Mouse (Mus musculus): ENCODE data around the gene S100a1. TPM values are rescaled to one million over a fixed set of nuclear protein-coding genes. Genes with fewer than 3 reads are reported as not detected.

Gene S100a1
- polyA plus RNA-seq, 1 experiment from 2014 or later = 6.9 TPM

- no peak for ATAC-seq
- Histone ChIP-seq H3K4me2 (replicated peaks) (peak overlapping the region; percentile 77), H3K4me1 (replicated peaks) (peaks cover 31% of the 10 kb centered on the region), H3K27me3 (peaks cover 22% of the 10 kb centered on the region), H3K9me3 (no peaks in the 10 kb centered on the region), H3K27ac (peak overlapping the region; percentile 96), H3K36me3 (peaks cover 38% of the 10 kb centered on the region), H3K4me3 (replicated peaks) (peak overlapping the region; percentile 86), H3K9ac (replicated peaks) (peak overlapping the region; percentile 98)
- 4% methylated on average over 20 of the region's 20 CpGs for WGBS
Observed at GRCm38 (mm10) chr3:90508287-90508949, 5.8 kb downstream of the S100a1 start.

DNA sequence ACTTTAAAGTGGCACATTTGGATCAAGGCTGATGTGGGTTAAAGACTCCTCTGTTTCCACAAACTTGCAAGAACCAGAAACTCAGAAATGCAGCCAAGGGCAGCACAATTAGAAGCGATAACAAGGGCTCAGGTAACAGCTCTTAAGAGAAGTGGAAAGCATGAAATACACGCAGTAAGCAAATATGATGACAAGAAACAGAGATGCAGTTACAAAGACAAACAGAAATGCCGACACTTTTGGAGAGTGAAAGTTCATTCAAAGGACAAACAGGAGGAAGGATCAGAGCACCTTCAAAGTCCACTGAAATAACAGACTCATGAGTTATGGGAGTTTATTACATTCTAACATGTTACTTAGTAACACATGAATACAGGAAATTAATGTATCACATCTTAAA, 7.8 kb downstream of the S100a1 start:
- Histone ChIP-seq H3K27ac (no peak overlapping the region), H3K4me1 (replicated peaks) (peaks cover 36% of the 10 kb centered on the region), H3K4me2 (replicated peaks) (no peak overlapping the region), H3K27me3 (peaks cover 4% of the 10 kb centered on the region; the same call in 1 of the 2 replicates), H3K9me3 (no peaks in the 10 kb centered on the region), H3K36me3 (peaks cover 58% of the 10 kb centered on the region), H3K9ac (replicated peaks) (no peak overlapping the region), H3K4me3 (replicated peaks) (no peak overlapping the region)
- no peak for ATAC-seq
- WGBS = 94% methylated on average over 3 of the region's 3 CpGs

DNA sequence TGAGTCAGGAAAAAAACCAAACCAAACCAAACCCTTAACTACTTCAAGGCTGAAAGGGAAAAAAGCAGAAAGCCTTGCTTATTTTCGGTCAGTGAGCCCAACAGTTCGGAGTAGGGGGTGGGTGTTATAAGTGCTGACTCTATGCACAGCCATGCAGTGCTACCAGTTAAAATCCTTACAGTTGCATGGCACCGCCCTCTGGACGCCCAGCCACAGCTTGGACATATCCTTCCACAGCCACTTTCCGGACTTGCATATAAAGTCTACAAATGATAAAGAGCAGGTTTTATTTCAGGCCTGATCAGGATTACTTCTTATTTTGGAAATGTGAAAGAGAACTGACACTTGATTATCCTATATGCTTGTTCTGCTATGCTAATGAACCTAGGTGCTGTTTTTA, 9.0 kb downstream of the S100a1 start:
- peaks cover 36% of the 10 kb centered on the region for H3K4me1 ChIP-seq (replicated peaks)
- no peak overlapping the region for H3K4me2 ChIP-seq (replicated peaks)
- ATAC-seq = no peak
- H3K4me3 ChIP-seq (replicated peaks) = no peak overlapping the region
- H3K27me3 ChIP-seq = no peaks in the 10 kb centered on the region
- peaks cover 65% of the 10 kb centered on the region for H3K36me3 ChIP-seq
- H3K9ac ChIP-seq (replicated peaks) = no peak overlapping the region
- WGBS = 94% methylated on average over 5 of the region's 5 CpGs
- no peak overlapping the region for H3K27ac ChIP-seq
- no peaks in the 10 kb centered on the region for H3K9me3 ChIP-seq

DNA sequence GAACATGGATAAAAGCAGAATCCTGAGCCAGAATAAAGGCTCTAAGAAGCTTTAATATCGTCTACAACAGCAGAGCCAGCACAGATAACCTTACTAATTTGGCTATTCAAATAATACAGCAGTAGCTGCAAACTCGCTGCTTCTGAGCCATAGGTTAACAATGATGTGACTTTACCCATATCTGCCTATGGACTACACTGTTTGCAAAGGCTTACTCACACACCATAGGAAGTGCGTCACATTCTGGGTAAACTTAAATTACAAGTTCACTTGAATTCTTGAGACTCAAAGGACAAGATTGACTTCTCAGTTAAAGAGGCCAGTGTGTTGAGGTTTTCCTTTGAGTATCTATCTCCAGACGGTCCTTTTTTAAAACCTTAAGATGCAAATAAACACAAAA, 10.7 kb downstream of the S100a1 start:
- 71% methylated on average over 4 of the region's 4 CpGs for WGBS
- Histone ChIP-seq H3K36me3 (peaks cover 82% of the 10 kb centered on the region), H3K27ac (no peak overlapping the region), H3K4me3 (replicated peaks) (no peak overlapping the region), H3K9me3 (no peaks in the 10 kb centered on the region), H3K27me3 (no peaks in the 10 kb centered on the region), H3K4me2 (replicated peaks) (no peak overlapping the region), H3K9ac (replicated peaks) (no peak overlapping the region), H3K4me1 (replicated peaks) (peaks cover 36% of the 10 kb centered on the region)
- ATAC-seq = no peak

DNA sequence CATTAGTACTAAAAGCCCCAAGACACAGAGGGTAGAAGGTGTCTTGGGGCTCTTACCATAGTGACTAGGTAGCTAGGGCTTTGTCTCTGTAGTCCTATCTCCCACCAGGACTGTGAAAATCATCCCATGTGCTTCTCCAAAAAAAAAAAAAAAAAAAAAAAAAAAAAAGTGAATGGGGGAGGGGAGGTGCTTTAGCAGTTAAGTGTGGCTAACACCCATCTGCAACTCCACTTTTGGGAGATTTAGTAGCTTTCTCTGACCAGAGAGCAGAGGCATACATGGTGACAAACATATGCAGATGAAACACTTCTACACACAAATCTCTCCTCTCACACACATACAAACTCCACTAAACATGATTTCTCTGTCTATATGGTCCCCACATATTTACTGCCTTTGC, 16.6 kb downstream of the S100a1 start:
- Histone ChIP-seq H3K9ac (replicated peaks) (no peak overlapping the region), H3K27ac (no peak overlapping the region), H3K4me3 (replicated peaks) (no peak overlapping the region), H3K4me2 (replicated peaks) (no peak overlapping the region), H3K4me1 (replicated peaks) (no peaks in the 10 kb centered on the region), H3K36me3 (peaks cover 64% of the 10 kb centered on the region), H3K9me3 (no peaks in the 10 kb centered on the region), H3K27me3 (no peaks in the 10 kb centered on the region)
- ATAC-seq = no peak

GRCm38 (mm10) chr3:90495850-90496525, 18.2 kb downstream of the S100a1 start:
- H3K27ac ChIP-seq = no peak overlapping the region
- no peak for ATAC-seq
- no peak overlapping the region for H3K4me2 ChIP-seq (replicated peaks)
- H3K9me3 ChIP-seq = no peaks in the 10 kb centered on the region
- H3K4me3 ChIP-seq (replicated peaks) = no peak overlapping the region
- 96% methylated on average over 7 of the region's 7 CpGs for WGBS
- no peaks in the 10 kb centered on the region for H3K4me1 ChIP-seq (replicated peaks)
- no peaks in the 10 kb centered on the region for H3K27me3 ChIP-seq
- no peak overlapping the region for H3K9ac ChIP-seq (replicated peaks)
- H3K36me3 ChIP-seq = peaks cover 49% of the 10 kb centered on the region

GRCm38 (mm10) chr3:90493831-90494540, 20.2 kb downstream of the S100a1 start:
- H3K9ac ChIP-seq (replicated peaks) = no peak overlapping the region
- H3K9me3 ChIP-seq = no peaks in the 10 kb centered on the region
- H3K27me3 ChIP-seq = no peaks in the 10 kb centered on the region
- peaks cover 39% of the 10 kb centered on the region for H3K36me3 ChIP-seq
- H3K4me2 ChIP-seq (replicated peaks) = no peak overlapping the region
- WGBS = 64% methylated on average over 4 of the region's 4 CpGs
- ATAC-seq = no peak
- H3K27ac ChIP-seq = no peak overlapping the region
- H3K4me3 ChIP-seq (replicated peaks) = no peak overlapping the region
- H3K4me1 ChIP-seq (replicated peaks) = peaks cover 7% of the 10 kb centered on the region

DNA sequence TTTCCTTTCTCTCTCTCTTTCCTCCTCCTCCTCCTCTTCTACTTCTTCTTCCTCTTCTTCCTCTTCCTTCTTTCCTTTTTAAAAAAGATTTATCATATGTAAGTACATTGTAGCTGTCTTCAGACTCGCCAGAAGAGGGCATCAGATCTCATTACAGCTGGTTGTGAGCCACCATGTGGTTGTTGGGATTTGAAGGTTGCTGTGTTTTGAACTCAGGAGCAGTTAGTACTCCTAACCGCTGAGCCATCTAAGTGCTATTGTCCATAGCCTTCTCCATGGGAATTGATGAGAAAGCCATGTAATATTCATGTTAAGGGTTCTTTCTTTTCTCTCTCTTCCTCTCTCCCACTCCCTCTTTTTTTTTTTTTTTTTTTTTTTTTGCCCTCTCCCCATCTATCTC, 22.8 kb downstream of the S100a1 start:
- H3K4me3 ChIP-seq (replicated peaks) = no peak overlapping the region
- no peaks in the 10 kb centered on the region for H3K27me3 ChIP-seq
- no peak overlapping the region for H3K27ac ChIP-seq
- no peak overlapping the region for H3K9ac ChIP-seq (replicated peaks)
- H3K9me3 ChIP-seq = no peaks in the 10 kb centered on the region
- peaks cover 7% of the 10 kb centered on the region for H3K4me1 ChIP-seq (replicated peaks)
- H3K36me3 ChIP-seq = peaks cover 38% of the 10 kb centered on the region
- no peak overlapping the region for H3K4me2 ChIP-seq (replicated peaks)
- WGBS = 34% methylated on average over 2 of the region's 2 CpGs
- no peak for ATAC-seq

GRCm38 (mm10) chr3:90490696-90491256, 23.4 kb downstream of the S100a1 start, which contains the start of gene Snapin:
Gene Snapin, minus strand, starts transcription at chr3:90491033.
- H3K36me3 ChIP-seq = peaks cover 38% of the 10 kb centered on the region
- H3K9ac ChIP-seq (replicated peaks) = peak within 1 kb of the TSS; percentile 78
- peak within 1 kb of the TSS; percentile 60 for H3K4me2 ChIP-seq (replicated peaks)
- peak within 1 kb of the TSS; percentile 61; the same call in 1 of the 2 replicates for H3K27ac ChIP-seq
- no peaks in the 10 kb centered on the region for H3K27me3 ChIP-seq
- H3K4me1 ChIP-seq (replicated peaks) = peaks cover 7% of the 10 kb centered on the region
- H3K4me3 ChIP-seq (replicated peaks) = peak within 1 kb of the TSS; percentile 72
- WGBS = under 1% methylated on average over 37 of the region's 37 CpGs
- peak; percentile 99 for ATAC-seq
- H3K9me3 ChIP-seq = no peaks in the 10 kb centered on the region

GRCm38 (mm10) chr3:90488576-90488975, 25.6 kb downstream of the S100a1 start:
- Histone ChIP-seq H3K27ac (no peak overlapping the region), H3K4me1 (replicated peaks) (peaks cover 7% of the 10 kb centered on the region), H3K27me3 (no peaks in the 10 kb centered on the region), H3K9ac (replicated peaks) (no peak overlapping the region), H3K9me3 (no peaks in the 10 kb centered on the region), H3K4me2 (replicated peaks) (no peak overlapping the region), H3K4me3 (replicated peaks) (no peak overlapping the region), H3K36me3 (peaks cover 57% of the 10 kb centered on the region)
- WGBS = 90% methylated on average over 6 of the region's 6 CpGs
- ATAC-seq = no peak

GRCm38 (mm10) chr3:90486998-90487397, 27.2 kb downstream of the S100a1 start:
- peaks cover 72% of the 10 kb centered on the region for H3K36me3 ChIP-seq
- no peak overlapping the region for H3K4me2 ChIP-seq (replicated peaks)
- H3K4me3 ChIP-seq (replicated peaks) = no peak overlapping the region
- no peak overlapping the region for H3K9ac ChIP-seq (replicated peaks)
- H3K27me3 ChIP-seq = no peaks in the 10 kb centered on the region
- no peaks in the 10 kb centered on the region for H3K9me3 ChIP-seq
- peaks cover 7% of the 10 kb centered on the region for H3K4me1 ChIP-seq (replicated peaks)
- no peak for ATAC-seq
- WGBS = 79% methylated on average over 5 of the region's 5 CpGs
- no peak overlapping the region for H3K27ac ChIP-seq
